Mouse (Mus musculus) bone marrow, adult 2 months (tissue): ENCODE data around the gene Gm10837.

Source experiments
- CTCF ChIP-seq: fragments of 200-500 bp; IDR thresholded peaks from 2 replicates; pipeline ENCODE4 v1.5.1; 2011; ENCODE audit warnings: low read length, control low read depth; ENCODE audit not compliant: control insufficient read depth, insufficient read depth
- POLR2A ChIP-seq: fragments of 200-500 bp; IDR thresholded peaks from 2 replicates; pipeline ENCODE4 v1.6.1; 2011; ENCODE audit warnings: low read depth, mild to moderate bottlenecking, control low read depth, low read length, borderline replicate concordance; ENCODE audit not compliant: control insufficient read depth

DNA sequence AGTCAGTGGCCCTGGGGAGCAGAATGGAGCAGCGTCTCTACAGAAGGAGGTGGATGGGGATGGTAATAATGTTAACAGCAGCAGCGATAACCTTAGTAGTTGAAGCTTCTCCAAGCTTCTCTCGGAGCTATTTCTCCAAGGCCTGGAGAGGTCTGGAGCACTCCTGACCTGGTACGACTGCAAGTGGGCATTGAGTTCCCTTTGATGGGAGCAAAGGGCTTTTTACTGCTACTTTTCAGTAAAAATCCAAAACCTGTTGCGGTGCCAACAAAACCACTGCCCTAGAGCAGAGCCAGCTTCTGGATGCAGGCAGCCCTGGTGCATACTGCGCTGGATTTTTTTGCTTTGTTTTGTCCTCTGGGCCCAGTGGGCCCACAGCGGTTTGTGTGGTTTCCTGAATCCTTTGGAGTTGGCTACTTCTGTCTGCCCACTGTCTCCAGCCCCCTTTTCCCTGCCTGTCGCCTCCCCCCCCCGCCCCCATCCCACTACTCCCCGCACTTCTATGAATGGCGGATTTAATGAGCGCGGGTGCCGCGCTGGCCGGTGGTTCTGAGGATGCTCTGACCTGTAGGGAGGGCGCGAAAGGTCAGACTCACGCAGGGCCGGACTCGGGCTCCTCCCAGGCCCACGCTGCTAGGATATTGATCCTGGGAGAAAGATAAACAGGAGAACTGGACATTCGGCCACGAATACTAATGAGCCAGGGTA lies 5.4 kb upstream of the Gm10837 start:
- TF ChIP-seq CTCF (no peak), POLR2A (no peak)
